Mouse (Mus musculus) ovary, postnatal 36 days (tissue): ENCODE measurements around the gene Gfy.
"Not testable (repeated sequence)": the region's sequence is repeated elsewhere in the genome, so short reads cannot be mapped to it uniquely, and the experiment has no call there.

Experiments
- DNase-seq: peaks from one replicate; pipeline ENCODE4 v3.0.0; 2022; ENCODE audit warnings: low spot score, mixed read lengths

Gfy gene

GRCm38 (mm10) chr7:45193871-45194785 lies 14.8 kb upstream of the Gfy start:
- DNase-seq: no peak

- no peak for DNase-seq
Measured at GRCm38 (mm10) chr7:45193406-45193805, 14.0 kb upstream of the Gfy start.

- DNase-seq: no peak
Measured at GRCm38 (mm10) chr7:45192585-45193310, 13.4 kb upstream of the Gfy start.

GRCm38 (mm10) chr7:45191803-45192363 lies 12.5 kb upstream of the Gfy start:
- no peak for DNase-seq

- no peak for DNase-seq
Measured at GRCm38 (mm10) chr7:45191161-45191560, 11.8 kb upstream of the Gfy start.

- DNase-seq: no peak
Measured at GRCm38 (mm10) chr7:45190186-45190585, 10.8 kb upstream of the Gfy start.

GRCm38 (mm10) chr7:45189600-45189999 lies 10.2 kb upstream of the Gfy start:
- no peak for DNase-seq

GRCm38 (mm10) chr7:45185921-45186320 lies 6.6 kb upstream of the Gfy start:
- DNase-seq: no peak

- DNase-seq: no peak
Measured at GRCm38 (mm10) chr7:45183672-45184071, 4.3 kb upstream of the Gfy start.

GRCm38 (mm10) chr7:45182606-45183005 lies 3.2 kb upstream of the Gfy start:
- no peak for DNase-seq

- DNase-seq: peak; percentile 83
Measured at GRCm38 (mm10) chr7:45182199-45182601, 2.8 kb upstream of the Gfy start.

- no peak for DNase-seq
Measured at GRCm38 (mm10) chr7:45181540-45181939, 2.2 kb upstream of the Gfy start.

- DNase-seq: no peak
Measured at GRCm38 (mm10) chr7:45180896-45181477, 1.6 kb upstream of the Gfy start, which contains the start of gene Pth2. Gene Pth2, plus strand, starts transcription at chr7:45180995.

- DNase-seq: no peak
Measured at GRCm38 (mm10) chr7:45178550-45178949, 819 bp downstream of the Gfy start.

- DNase-seq: no peak
Measured at GRCm38 (mm10) chr7:45176356-45176755, 3.0 kb downstream of the Gfy start.

GRCm38 (mm10) chr7:45175929-45176328 lies 3.4 kb downstream of the Gfy start:
- DNase-seq: no peak

GRCm38 (mm10) chr7:45175398-45175797 lies 4.0 kb downstream of the Gfy start:
- DNase-seq: no peak

GRCm38 (mm10) chr7:45174567-45175280 lies 4.6 kb downstream of the Gfy start:
- no peak for DNase-seq

GRCm38 (mm10) chr7:45173772-45174171 lies 5.6 kb downstream of the Gfy start:
- DNase-seq: not testable (repeated sequence)

- no peak for DNase-seq
Measured at GRCm38 (mm10) chr7:45172974-45173373, 6.4 kb downstream of the Gfy start.

GRCm38 (mm10) chr7:45169495-45169894 lies 9.9 kb downstream of the Gfy start:
- no peak for DNase-seq

- DNase-seq: no peak
Measured at GRCm38 (mm10) chr7:45168656-45169055, 10.7 kb downstream of the Gfy start.
